Mouse (Mus musculus) 3134 (cell line): ENCODE measurements around the gene Kif19a.

Experiments used
- DNase-seq: peaks from one replicate; pipeline ENCODE4 v3.0.0-alpha.2; 2011; ENCODE audit warnings: low spot score; ENCODE audit not compliant: insufficient read length; ENCODE audit errors: extremely low read depth

Kif19a gene

GRCm38 (mm10) chr11:114780076-114780475 lies 14.9 kb downstream of the Kif19a start:
- no peak for DNase-seq

- DNase-seq, result no peak
Measured at GRCm38 (mm10) chr11:114785892-114786291, 20.7 kb downstream of the Kif19a start.

DNA sequence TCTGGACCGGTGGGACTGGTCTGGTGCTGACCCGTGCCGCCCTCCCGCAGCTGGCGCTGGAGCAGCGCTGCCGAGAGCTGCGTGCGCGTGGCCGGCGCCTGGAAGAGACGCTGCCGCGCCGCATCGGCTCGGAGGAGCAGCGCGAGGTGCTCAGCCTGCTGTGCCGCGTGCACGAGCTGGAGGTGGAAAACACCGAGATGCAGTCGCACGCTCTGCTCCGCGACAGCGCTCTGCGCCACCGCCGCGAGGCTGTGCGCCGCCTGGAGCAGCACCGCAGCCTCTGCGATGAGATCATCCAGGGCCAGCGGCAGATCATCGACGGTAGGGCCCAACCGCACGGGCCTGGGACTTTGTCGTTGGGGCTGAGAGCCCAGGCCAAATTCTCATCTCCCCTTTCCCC lies 21.1 kb downstream of the Kif19a start:
- no peak for DNase-seq

DNA sequence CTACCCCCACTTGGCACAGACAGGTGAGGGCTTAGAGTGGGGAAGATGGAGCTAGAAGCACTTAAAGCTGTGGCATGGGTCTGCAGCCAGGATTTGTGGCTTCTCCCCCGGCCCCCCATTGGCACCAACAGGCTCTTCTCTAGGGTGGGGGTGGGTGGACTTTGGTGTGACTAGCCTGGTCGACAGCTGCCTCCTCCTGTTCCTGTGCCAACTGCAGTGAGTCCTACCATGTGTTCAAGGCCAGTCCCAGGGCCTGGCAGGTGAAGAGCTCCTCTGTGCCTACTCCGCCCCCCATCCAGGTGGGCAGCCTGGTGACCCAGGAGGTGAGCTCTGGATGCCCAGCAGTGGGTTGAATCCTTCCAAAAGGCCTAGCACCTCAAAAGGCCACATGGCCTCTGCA lies 22.4 kb downstream of the Kif19a start:
- DNase-seq, result no peak

DNA sequence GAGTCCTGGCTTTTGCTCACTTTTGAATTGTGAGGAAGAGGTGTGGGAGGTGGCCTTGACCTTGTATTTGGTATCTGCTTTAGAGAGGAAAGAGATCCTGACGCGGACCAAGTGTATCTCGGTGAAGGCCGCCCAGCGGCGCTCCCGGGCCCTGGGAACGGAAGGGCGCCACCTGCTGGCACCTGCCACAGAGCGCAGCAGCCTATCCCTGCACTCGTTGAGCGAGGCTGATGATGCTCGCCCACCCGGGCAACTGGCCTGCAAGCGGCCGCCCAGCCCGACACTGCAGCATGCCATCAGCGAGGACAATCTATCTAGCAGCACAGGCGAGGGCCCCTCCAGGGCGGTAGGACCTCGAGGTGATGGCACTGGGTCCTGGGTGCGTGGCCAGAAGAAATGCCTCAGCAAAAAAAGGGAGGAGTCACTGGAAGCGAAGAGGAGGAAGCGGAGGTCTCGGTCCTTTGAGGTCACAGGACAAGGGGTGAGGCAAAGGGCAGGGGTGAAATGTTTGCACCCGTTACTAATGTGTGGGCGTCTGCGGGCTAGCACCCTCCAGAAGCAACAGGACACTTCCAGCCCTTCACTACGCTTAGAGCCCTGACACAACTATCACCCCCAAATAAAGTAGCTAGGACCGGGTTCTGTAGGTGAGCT lies 24.0 kb downstream of the Kif19a start:
- DNase-seq, result peak; percentile 74

- no peak for DNase-seq
Measured at GRCm38 (mm10) chr11:114789716-114790115, 24.5 kb downstream of the Kif19a start.

GRCm38 (mm10) chr11:114790171-114790570 lies 25.0 kb downstream of the Kif19a start:
- no peak for DNase-seq

DNA sequence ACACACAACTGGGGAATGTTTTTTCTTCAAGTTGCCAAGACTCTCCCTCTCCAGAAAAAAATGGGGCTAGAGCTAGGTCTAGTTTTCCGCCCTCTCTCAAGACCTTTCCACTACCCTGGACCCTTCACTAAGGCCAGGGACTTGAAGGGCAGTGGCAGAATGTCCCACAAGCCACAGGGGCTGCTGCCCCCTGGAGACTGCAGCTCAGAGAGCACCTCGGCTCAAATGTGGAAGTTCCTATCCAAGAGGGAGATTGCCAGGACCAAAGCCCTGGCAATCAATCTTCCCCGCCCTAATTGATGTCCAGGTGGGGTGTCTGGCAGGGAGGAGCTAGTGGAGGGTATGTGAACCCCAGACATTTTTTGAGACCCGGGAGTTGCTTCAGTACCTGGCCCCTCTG lies 25.7 kb downstream of the Kif19a start:
- no peak for DNase-seq

DNA sequence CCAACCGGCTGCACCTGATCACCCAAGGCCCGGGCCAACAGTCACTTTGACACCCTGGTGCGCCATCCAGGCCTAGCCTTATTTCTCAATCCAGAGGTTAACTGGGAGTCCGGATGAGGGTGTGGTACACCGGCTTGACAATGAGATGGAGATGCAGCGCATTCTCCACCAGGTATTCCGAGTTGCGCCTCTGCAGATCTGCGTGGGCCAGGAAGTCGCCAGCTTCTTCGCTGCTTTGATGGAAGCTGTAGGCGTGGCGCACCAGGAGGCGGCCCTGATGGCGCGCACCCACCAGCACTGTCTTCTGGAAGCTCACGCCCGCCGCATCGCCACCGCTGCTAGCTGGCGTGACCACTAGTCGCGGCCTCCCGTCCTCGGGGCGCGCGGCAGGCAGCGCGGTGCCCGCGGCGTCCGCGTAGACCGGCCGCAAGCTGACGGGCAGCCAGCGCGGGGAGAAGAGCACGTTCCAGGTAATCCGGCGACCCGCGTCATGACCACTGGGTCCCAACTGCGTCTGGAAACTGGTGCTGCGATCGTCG lies 26.2 kb downstream of the Kif19a start:
- no peak for DNase-seq

DNA sequence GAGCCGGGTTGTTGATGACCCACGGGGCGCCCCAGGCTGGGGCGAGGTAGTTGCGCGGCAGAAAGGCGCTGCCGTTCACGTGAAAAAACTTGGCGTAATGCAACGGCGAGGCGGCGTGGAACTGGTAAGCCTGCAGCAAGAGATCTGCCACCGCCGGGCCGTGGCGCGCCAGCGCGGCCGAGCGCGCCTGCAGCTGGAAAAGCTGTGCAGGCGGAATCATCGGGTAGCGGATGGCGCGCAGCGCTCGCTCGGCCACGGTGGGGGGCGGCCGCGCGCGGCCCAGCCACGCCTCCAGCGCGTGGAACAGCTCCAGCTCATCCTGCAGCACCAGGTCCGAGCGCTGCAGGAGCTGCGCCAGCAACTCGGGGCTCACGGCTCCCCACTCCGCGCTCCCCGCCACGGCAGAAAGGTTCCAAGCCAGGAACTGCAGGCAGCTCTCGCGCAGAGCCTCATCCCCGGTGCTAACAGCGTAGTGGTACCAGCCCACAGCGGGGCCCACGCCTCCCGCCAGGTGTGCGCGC lies 26.8 kb downstream of the Kif19a start:
- no peak for DNase-seq

DNA sequence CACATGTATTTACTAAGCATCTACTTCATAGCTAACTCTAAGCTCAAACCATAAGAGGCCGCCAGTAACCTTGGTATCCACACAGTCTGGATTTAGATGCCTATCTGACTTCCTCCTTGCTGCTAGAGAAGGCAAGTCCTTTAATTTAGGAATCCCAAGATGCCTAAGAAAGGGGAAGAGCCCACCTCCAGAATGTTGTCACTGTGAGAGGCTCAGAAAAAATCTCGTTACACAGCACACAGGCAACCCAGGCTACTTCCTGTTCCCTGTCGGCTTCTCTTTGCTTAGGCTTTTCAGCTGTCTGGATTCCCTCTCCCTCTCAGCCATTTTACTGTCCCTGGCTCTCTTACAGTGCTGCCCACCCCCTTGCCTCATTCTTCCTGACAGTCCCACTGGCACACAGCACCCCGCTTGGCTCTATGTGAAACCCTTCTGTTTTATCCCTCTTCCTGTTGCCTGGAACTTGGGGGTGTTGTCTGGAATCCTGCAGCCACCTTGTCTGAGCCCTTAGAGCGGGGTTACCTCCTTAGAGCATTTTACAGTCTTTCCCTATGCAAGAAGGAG lies 27.8 kb downstream of the Kif19a start:
- DNase-seq, result no peak

DNA sequence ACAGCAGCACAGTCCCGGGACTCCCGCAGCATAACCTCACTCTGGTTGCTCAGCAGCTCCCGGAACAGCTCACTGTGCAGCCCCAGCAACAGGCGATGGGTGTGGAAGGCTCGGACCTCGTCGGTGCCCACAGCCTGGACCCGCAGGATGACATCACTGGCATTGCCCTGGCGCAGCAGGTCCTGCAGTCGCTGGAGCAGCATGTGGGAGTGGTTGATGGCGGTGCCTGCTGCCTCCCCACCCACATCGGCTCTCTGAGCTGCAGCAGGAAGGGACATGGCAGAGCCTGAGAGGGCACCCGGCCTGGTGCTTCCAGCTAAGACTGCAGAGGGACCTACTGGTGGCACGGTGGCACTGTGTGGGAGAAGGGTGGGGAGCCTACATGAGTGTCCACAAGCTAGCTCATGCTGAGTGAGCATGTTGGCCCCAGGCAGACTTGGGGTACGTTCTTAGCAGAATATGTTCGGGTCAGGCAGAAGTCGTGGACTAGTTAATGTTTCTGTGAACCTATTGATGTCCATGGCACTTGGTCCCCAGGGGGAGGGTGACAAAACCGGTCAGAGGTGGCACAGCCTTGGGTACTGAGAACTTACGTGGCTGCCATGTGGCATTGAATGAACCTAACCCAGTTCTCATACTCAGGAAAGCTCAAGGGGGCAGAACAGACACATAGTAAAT lies 28.8 kb downstream of the Kif19a start:
- DNase-seq, result peak; percentile 82

DNA sequence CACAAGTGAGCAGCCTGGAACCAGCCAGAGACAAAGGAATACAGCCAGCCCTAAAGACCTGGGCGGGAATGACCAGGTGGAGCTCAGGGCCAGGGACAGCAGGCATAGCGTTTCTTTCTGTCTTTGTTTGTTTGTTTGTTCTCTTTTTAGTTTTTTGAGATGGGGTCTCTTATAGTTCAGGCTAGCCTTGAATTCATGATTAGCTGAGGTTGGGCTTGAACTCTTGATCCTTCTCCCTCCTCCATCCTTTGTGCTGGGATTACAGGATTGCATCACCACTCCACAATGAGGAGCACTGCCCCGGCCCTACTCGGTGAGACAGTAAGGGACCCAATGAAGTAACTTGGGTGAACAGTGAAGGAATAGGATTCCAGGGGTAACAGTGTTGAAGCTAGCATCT lies 29.5 kb downstream of the Kif19a start:
- DNase-seq, result no peak

GRCm38 (mm10) chr11:114795231-114795746 lies 30.1 kb downstream of the Kif19a start:
- no peak for DNase-seq

- DNase-seq, result no peak
Measured at GRCm38 (mm10) chr11:114795848-114796322, 30.7 kb downstream of the Kif19a start, which contains the start of gene Btbd17. Btbd17 (minus strand) TSS chr11:114795945.

DNA sequence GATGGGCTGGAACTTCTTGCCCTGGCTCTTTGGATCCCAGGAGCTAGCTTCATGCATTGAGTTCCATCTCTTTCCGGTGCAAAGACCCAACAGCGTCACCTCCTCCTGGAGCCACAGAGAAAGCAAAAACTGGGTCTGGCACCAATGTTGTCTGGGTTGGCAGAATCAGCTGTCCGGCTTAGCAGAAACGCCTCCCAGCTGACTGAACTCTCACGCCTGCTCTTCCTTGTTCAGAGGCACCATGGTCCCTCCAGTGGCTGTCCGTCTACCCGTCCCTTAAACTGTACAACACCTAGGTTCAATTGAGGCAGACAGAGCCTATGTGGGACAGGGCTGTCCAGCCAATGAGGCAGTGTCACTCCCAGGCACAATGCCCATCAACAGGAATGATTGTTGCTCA lies 32.0 kb downstream of the Kif19a start:
- no peak for DNase-seq

GRCm38 (mm10) chr11:114797981-114798380 lies 32.8 kb downstream of the Kif19a start:
- no peak for DNase-seq

DNA sequence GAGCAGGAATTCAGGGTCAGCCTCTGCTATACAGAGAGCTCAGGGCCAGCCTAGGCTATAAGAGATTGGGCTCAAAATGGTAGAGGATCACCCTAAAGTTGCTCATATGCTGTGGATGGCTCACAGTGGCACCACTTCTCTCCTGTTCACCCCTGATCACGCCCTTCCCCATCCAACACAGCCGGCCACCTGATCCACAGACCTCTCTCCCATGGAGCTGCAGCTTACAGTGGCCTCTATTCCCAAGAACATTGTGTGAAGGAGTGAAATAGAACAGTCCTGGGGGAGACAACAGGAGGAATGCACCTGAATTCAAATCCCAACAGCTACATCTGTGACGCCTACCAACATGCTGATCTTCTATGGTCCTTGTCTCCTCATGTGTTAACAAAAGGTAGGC lies 33.4 kb downstream of the Kif19a start, which contains the start of gene Gpr142:
Gpr142 (plus strand) TSS at position 301 of the 400 bp plus-strand sequence.
- DNase-seq, result no peak

- no peak for DNase-seq
Measured at GRCm38 (mm10) chr11:114801906-114802305, 36.7 kb downstream of the Kif19a start.

- no peak for DNase-seq
Measured at GRCm38 (mm10) chr11:114802540-114803267, 37.5 kb downstream of the Kif19a start.
